Mouse (Mus musculus) thymus, postnatal 25 days (tissue): ENCODE data around the gene Tnfsf13b.

Experiments
- DNase-seq: peaks from one replicate; pipeline ENCODE4 v3.0.0; 2022

The Tnfsf13b gene

DNA sequence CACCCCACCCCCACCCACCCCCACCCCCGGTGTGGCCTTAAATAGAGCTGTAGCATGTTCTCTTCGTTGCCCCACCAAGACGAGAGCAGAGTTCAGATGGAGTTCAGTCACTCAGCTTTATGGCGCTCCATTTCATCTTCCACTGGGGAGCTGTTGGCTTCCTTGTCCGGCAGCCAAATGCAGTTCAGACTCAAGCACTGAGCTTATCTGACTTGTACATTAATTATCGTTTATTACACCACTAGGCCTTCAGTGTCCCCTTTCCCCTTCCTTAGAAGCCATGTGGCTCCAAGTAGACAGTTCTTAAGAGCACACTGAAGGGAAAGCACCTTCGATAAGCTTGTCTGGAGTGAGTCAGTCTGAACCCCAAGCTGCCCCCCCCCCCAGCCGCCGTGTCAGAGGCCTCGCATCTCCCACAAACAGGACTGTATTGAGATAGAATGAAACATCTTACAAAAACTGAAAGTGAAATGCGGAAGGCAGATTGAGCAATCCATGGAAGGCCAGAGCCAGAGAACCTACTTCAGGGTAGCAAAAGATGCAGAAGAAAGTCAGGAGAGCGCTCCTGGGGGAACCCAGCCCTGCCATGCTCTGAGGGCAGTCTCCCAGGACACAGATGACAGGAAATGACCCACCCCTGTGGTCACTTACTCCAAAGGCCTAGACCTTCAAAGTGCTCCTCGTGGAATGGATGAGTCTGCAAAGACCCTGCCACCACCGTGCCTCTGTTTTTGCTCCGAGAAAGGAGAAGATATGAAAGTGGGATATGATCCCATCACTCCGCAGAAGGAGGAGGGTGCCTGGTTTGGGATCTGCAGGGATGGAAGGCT lies at the start of gene Tnfsf13b:
Gene Tnfsf13b, plus strand, starts transcription at position 312 of the 830 bp plus-strand sequence.
- DNase-seq, result no peak

DNA sequence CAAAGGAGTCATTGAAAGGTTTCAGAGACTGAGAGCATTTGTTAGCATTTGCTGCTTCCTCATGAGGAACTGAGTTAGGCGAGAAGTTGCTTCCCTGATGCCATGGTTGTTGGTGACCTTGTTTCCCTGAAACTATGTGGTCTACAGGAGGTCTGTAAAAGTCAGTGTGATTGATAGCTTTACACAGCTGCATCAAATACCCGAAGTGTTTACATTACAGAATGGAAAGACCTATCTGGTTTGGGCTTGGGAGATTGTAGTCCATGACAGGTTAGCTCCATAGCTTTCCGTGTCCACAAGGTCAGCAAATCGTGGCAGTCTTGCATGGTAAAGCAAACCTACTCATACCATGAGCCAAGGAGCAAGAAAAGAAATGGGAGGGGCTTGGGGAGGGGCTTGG lies 47.9 kb upstream of the Tnfsf13b start:
- DNase-seq, result no peak

DNA sequence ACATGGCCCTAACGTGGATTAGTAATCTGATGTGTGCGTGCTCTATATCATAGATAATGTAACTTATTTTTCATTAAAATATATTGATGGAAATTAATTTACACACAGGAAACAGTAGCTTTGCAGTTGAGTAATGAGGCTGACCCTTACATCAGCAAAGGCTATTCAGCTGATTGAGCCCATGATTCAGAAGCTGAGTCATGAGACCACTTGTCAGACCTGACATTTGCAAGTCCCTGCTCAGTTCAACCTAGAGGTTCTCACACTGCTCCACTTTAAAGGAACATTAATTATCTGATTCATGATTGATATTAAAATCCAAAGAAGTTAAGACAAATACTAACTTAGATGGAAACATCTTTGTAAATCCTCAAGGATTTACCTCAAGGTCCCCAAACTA lies 46.3 kb upstream of the Tnfsf13b start:
- DNase-seq, result no peak

GRCm38 (mm10) chr8:9971866-9972265 lies 34.4 kb upstream of the Tnfsf13b start:
- no peak for DNase-seq

- DNase-seq, result peak; percentile 43
Measured at GRCm38 (mm10) chr8:9975276-9975675, 31.0 kb upstream of the Tnfsf13b start.

DNA sequence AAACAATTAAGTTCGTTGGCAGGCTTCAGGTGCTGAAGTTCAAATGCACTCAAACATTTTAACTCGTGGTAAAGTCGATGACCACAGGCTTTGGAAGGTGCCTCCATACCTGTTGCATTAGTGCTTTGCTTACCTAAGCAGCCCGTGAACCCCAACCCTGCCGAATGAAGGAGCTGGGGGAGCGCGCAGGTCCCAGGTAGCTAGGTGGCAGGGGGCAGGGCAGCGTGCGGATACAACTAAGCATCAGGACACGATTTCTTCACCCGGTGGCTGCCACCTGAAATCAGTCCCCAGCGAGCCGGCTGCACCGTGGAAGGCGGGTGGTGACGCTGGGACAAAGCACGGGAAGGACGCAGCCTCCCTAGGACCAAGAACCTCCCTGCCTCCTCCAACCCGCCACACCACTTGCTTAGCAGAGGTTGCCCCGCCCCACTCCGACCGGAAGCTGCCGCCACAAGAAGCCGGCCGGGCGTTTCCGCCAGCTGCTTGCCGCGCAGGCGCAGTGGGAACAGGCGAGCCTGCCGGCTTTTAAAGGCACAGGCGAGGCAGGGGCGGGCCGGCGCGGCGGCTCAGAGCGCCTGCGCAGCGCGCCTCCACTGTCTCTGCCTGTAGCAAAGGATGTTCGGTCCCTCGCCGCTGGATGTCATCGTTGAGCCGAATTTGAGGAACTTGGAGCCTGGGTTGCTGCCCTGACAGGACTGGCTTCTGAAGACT lies 30.2 kb upstream of the Tnfsf13b start:
- peak; percentile 99 for DNase-seq

- no peak for DNase-seq
Measured at GRCm38 (mm10) chr8:9977016-9977415, 29.3 kb upstream of the Tnfsf13b start.

DNA sequence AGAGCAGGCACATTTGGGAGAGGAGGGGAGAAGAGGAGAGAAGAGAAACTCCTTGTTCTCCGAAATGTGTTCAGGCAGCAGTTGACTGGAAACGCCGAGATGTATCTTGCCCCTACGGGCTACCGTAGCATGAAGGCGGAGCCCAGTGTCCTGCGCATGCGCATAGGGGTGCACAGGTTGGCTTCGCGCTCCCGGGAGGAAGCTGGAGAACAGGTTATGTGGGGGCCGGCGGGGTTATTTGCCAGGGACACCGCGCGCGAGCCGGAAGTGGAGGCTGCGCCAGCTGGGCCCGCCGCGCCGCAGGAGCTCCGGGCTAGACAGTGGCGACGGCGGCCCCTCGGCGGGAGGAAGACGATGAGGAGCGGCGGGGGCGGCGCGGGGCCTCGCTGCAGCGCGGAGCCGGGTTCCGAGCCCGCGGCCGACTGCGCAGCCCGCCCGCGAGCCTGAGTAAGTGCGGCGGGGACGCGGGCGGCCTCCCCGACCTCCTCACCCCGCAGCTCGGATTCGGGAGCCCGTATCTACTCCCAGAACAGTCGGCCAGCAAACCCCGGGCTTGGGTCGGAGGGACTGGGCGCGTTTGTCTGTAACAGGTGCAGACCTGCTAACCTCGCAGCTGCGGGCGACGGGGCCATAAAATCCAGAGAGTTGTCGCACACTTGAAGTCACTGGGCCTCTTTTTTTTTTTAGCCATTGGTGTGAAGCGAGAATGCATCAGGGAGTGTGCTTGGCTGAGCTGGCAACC lies 28.5 kb upstream of the Tnfsf13b start, which contains the start of the genes Lig4 and Abhd13:
Gene Lig4, minus strand, starts transcription at position 114 of the 742 bp plus-strand sequence.
Gene Abhd13, plus strand, starts transcription at position 135 of the 742 bp plus-strand sequence.
- DNase-seq, result peak; percentile 99

GRCm38 (mm10) chr8:9978475-9979230 lies 27.6 kb upstream of the Tnfsf13b start:
- DNase-seq, result no peak

DNA sequence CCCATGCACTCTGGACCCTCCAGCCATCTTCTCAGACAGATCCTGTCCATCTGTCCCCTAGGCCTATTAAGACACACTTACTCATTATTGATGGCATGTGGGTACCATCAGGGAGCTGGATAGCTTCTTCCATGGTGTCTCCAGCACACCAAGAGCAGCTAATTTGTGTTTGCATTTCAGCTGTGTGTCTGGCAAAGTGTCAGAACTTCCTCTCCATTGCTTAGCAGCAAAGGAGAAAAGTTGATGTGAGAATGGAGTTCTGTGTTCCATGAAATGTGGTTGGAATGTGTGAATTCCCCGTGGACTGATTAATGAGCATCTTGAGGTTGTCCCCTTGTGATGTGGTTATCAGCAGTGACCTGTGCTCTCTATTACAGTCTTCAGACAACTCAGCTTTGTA lies 26.5 kb upstream of the Tnfsf13b start:
- no peak for DNase-seq

- no peak for DNase-seq
Measured at GRCm38 (mm10) chr8:9980188-9980587, 26.1 kb upstream of the Tnfsf13b start.

DNA sequence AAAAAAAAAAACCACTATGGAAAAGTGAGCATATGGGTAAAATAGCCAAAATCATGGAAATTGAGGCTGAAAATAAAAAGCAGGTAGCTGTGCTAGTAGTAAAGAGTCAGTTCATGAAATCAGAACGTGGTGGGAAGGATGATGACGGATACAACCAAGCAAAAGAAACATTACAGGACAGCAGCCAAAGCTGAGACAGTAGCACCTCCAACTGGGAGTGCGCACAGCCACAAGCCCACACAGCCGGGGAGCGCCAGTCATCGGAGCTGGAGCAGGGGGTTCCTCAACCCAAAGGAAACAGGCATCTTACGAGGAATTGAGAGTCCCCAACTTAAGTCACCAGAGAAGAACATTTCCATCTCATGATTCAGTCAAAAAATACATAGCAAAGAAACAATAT lies 2.2 kb upstream of the Tnfsf13b start:
- DNase-seq, result no peak

- no peak for DNase-seq
Measured at GRCm38 (mm10) chr8:10006986-10007659, 856 bp downstream of the Tnfsf13b start.

- DNase-seq, result no peak
Measured at GRCm38 (mm10) chr8:10007660-10008028, 1.4 kb downstream of the Tnfsf13b start.

DNA sequence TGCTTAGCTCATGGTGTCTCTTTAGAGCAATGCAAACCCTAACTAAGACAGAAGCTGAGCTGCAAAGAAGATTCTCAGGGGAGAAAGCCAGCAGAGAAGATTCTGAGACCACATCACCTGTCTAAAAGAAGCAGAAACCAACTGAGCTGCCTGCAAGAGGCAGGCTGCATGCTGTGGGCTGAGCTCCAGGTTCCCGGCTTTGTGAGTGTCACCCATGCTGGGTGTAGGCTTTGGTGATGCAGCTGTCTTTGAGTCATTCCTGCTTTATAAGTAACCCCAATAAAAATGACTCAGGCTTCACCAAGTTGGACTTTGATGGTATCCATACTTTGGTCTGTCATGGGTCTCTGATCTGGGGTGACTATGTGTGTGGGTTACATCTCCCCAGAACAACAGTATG lies 10.0 kb downstream of the Tnfsf13b start:
- no peak for DNase-seq

DNA sequence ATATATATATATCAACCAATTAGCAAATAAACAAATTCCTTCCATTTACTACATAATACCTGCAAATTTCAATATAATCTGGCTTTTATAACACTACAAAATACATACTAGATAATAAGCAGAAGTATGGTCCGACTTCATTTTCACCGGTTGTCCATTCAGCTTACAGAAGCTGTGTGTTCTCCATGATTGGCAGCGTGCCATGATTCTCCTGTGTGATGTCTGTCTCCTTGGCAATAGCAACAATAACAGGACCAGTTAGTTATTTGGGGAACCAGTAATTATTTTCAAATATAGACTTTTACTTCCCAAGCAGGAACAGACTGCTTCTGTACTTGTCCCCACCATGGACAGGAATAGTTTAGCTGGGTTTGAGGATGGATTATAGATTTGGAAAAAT lies 11.0 kb downstream of the Tnfsf13b start:
- no peak for DNase-seq

- DNase-seq, result no peak
Measured at GRCm38 (mm10) chr8:10030320-10031060, 24.2 kb downstream of the Tnfsf13b start.

DNA sequence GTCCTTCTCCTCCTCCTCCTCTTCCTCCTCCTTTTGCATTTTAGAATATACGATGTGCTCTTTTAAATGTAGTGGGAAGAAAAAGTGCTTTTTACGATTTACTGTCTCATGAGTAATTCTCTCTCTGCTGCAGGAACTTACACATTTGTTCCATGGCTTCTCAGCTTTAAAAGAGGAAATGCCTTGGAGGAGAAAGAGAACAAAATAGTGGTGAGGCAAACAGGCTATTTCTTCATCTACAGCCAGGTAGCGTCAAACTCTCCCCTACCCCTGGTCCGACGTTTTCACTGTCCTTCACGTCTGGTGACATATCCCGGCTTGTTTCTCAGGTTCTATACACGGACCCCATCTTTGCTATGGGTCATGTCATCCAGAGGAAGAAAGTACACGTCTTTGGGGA lies 24.9 kb downstream of the Tnfsf13b start:
- no peak for DNase-seq

- no peak for DNase-seq
Measured at GRCm38 (mm10) chr8:10040866-10041265, 34.6 kb downstream of the Tnfsf13b start.

- peak; percentile 8 for DNase-seq
Measured at GRCm38 (mm10) chr8:10043842-10044510, 37.7 kb downstream of the Tnfsf13b start.

DNA sequence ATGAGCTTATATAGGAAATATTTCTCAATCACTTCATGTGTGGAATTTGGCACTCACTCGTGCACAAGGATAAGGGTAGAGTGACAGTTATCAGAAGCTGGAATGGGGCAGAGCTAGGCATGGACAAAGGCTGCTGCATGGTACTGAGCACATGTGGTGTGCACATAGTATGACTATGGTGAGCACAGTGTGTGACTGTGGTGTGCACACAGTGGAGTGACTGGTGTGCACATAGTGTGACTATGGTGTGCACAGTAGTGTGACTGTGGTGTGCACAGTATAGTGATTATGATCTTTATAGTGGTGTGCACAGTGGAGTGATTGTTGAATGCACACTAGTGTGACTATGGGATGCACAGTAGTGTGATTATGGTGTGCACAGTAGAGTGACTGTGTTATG lies 39.5 kb downstream of the Tnfsf13b start:
- DNase-seq, result no peak
